Mouse (Mus musculus) cerebellum, adult 9-11 months (tissue): ENCODE results near the gene Otub1.
A peak's percentile ranks its signal among the peaks of the same experiment; 100 is the strongest.

Source experiments
- DNase-seq: peaks from one replicate; pipeline ENCODE4 v3.0.0; 2022

The Otub1 gene

DNA sequence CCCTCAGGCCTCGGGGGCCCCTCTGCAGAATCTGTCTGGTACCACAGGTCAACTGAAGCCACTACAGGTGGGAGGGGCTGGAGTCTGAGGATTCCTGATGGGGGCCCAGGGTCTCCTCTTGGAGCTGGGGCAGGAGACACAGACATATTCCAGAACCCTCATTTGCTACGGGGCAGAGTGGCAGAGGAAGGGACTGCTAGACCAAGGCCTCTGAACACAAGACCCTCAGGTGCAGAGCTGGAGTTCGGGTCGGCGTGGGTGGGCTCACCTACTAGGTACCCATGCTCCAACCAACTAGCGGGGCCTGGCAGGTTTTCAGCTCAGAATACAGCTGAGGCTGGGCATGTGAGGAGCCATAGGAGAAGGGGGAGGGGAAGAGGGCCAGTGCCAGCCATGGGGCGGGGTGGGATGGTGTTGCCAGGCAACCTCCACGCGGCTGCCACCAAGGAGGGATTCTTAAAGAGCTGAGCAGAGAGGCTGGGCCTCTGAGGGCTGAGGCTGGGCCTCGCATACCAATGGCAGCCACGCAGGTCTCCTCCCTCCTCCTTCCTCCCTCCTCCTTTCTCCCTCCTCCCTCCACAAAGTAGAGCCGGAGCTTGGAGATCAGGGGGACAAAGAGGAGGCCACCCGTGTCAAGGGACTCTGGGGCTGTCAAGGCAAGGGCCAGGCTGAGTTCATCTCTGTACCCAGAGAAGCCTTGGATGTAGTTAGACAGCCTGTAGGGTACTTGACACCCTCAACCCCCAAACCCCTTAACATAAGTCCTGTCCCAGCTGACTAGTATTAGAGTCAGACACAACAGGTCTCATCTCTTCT is 33.9 kb downstream of the Otub1 start:
- no peak for DNase-seq

DNA sequence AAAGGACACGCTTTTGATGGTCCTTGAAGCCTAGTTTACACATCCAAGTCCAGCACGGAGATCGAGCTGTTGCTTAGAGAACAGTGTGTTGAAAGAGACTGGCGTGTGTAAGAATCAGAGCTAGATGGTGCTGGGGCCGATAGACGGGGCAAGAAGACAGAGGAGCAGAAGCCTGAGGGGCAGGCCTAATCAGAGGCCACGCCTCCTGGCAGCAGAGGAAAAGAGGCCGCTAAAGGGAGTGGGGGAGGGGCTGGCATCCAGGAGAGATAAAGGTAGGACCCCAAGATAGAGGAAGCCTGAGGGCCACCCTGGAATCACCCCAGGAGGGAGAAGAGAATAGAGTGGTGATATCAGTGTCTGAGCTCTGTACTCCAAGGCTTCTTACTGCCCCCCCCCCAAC is 34.7 kb downstream of the Otub1 start:
- no peak for DNase-seq

DNA sequence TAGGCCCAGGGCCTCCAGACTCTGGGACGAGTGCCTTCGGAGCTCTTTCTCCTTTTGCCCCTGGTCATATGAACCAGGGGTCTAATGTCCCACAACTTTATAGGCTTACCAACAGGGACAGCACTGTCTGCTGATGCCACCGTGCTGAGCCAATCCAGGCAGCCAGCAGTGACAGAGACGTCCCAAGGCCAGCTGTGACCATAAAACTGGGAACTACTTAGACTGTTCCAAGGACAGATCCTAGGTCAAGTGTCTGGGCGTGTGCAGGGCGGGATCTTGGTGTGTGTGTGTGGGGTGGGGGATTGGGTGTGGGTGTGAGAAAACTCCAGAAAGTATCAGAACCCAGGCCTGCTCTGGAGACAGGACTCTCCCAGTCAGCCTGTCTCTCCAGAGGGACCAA is 35.2 kb downstream of the Otub1 start:
- no peak for DNase-seq

DNA sequence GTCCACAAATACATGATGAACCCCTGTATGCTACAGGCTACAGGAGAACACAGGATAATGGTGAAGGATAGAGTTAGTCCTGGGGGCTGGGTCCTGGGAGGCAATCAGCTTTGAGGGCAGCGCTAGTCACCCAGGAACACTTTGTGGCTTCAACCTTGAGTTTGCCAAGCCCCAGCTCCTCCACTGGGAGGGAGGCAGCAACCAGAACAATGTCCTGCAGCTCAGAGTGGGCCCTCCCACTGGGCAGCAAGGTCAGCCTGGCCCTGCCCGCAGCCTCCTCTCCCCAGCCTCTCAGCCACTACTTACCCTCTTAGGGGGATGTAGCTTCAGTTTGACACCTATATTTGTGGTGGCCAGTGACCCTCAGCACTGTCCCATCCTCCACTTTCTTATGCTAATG is 37.7 kb downstream of the Otub1 start:
- DNase-seq = no peak

DNA sequence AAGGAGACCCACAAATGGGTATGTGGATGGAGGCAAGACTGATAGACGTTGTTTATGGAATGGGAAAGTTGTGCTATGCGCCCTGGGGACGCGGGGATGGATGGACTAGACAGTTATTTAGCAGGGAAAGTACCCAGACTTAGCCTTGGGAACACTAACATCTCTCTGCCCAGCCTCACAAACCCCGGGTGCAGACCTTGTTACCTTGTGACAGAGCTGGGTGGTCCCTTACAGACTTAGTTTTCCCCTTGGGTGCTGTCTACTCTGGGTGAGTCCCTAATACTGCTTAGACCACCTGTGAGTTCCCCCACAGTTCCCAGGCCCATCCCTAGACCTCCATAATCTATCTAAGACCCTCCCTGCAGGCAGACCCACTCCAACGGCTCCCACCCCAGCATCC is 39.3 kb downstream of the Otub1 start:
- DNase-seq = no peak

DNA sequence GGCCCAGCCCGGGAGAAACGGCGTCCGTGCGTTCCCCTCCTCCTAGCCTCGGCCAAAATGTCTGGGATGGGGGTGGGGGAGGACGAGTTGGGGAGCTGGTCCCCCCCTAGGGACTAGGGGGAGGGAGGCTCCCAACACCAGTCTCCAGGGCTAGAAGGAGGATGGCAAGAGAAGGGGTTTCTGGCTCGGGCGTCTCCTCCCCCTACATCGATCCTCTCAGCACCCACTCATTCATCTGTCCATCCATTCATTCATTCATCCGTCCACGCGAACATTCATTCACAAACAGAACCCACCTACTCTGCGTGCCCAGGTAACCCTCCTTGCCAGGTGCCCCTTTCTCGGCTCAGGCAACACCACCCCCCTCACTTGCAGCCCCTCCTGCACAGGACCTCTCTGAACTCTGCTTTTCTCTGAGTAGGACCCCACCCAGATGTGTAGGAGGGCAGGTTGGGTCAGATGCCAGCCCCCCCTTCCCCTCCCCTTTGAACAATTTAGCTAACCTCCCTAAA is 39.9 kb downstream of the Otub1 start:
- DNase-seq = peak; percentile 74

DNA sequence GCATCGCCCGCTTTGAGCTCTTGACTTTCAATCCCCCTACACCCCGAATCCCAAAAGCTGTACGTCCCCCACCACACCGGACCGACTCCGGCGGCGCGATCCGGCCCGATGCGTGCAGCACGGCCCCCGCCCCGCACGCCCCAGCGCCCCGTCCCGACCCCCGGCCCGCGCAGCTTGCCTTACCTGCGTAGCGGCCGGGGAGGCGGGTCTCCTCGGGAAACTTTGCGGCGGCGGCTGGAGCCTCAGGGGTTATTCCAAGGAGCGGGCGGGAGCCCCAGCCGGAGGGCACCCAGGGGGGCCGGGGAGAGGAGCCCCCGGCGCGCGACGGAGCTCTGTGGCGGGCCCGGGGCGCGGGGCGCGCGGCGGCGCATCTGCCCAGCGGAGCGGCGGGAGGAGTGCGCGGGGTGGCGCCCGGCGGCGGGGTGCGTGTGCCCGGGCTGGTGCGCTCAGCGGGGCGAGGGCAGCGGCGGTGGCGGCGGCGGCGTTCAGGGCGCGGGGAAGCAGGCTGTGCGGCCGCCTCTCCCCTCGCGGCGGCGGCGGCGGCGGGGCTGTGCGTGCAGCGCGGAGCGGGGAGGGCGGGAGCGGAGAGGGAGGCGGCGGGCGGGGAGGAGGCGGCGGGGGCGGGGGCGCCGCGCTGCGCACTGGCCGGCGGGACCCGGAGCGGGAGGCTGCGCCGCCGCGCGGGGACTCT is 40.5 kb downstream of the Otub1 start:
- DNase-seq = no peak

DNA sequence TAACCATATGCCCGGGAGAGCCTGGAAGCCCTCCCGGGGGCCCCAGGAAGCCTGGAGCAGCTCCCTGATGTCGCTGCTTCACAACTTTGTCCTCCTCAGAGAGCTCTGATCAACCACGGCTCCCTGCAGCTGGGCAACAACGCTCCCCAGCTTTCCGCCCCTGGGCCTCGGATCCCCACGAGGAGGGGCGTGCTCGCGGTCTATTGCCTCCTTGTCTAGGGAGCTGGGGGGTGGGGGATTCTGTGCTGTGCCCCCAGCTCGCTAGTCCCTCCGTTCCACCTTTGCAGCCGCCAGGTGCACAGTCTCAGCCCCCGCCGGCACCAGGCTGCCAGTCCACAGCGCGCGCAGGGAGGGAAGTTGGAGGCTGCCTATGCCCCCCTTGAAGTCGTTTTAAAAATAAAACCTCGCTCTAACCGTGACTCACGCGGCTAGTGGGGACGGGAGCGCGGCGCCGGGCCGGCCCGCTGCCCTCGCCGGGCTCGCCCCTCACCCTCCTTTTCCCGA is 41.2 kb downstream of the Otub1 start:
- DNase-seq = peak; percentile 60

DNA sequence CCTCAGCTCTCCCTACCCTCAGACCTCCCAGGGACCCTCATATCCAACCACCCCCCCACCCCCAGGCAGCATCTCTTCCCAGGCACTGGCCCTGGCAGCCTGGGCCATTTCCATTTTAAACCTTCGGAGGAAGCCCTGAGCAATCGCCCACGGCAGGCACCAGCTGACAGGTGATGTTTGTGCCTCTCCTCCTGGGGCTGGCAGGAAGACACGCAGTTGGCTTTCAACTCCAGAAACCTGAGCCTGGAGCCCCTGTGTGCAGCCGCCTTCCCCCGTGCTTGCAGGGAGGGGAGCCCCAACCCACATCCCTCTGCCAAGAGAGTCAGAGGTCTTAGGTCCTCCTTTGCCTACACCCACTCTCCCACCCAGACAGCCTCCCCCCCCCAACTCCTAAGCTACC is 41.9 kb downstream of the Otub1 start:
- peak; percentile 76 for DNase-seq

DNA sequence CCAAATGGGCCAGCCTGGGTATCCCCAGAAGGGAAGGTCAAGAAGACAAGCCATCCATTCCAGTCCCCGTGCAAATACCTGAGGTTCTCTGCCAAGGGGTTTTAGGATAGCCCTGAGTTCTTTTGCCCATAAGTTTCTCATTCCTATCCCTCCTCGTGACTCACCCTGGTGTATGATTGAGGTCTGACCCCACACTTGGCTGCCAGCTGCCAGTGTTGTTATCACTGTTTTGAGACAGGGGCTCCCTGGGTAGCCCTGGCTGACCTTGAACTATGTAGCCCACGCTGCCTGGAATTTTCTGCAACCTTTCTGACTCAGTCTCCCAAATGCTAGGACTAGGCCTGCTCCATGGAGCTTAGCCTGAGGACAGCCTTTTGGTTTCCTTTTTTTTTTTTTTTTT is 45.1 kb downstream of the Otub1 start:
- no peak for DNase-seq

DNA sequence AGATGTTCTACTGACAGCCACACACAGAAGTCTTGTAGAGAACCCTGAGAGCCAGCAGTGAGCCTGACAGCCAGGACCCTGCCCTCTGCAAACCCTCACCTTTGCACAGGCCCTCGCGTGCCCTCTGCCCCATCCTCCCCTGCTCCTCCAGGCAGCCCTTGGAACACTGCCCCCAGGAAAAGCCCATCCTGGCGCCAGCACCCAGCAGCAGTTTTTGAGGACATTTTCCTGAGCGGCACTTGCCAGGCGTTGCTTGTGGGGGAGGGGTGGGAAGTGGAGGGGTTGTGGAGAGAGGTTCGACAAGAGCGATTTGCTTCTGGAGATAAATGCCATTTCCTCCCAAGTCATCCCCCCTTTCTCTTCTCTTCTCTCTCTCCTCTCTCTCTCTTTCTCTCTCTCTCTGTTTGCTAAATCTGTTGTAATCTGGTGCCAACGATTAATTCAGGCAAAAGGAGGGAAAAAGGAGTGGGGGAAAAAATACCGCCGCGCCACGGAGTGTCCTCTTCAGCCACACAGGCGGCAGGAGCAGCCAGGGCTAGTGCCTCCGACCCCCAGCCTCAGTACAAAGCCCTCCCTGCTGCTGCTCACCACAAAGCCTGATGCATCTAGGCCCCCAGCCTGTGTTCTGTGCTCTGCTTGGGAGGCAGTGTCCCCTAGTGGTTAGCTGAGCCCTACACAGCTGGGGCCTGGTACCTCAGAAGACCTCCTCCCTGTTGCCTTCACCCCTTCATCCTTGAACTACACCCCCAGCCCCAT is 45.8 kb downstream of the Otub1 start:
- peak; percentile 61 for DNase-seq

DNA sequence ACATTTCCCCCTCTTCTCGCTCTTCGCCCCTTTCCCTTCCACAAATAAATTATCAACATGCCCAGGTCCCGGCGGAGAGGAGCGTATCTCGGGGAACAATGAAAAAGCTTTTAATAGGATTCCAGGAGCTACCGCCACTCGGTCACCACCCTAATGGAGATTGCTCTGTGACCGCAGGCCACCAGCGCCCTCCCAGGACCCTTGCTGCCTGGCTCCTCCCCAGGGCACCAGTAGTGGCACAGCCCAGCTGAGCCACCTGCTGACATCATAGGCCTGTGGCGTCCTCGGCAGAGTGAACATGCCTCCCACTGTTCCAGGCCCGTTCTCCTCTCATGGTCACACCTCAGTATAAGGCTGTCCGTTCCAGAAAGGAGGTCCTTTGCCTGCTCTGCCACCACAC is 48.4 kb downstream of the Otub1 start:
- DNase-seq = no peak

DNA sequence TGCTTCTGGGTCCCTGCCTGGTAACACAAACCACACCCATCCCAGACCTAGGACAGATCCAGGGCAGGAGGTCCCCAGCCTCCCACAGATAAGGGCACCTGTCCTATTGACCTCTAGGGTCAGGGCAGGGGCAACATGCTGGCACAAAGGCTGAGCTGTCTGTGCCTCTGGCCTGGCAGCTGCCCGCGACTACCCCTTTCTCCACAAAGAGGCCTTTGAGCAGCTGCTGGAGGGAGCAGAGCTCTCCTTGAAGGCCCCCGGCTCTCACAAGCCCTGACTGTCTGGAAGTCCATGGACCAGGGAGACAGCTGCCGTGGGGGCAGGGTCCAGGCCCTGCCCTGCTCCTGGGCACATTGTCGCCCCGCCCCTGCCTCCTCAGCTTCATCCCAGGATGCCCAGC is 50.9 kb downstream of the Otub1 start:
- DNase-seq = no peak

DNA sequence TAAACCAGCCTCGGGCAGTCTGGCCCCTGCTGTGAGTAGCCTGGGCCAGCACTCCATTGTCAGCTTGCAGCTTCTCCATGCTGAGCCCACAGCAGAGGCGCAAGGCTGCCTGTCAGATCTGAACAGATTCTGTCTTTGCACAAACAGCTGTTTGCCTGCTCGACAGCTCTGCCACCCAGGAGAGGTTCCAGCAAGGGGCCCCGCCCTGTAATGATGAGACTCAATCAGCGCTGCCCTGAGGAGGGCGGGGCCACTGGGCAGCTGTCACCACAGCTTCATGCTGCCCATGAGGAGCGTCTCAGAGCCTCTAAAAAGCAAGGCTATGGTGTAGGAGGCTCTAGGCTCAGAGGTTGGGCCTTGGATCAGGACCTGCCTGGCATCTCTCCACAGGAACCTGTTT is 52.9 kb downstream of the Otub1 start:
- no peak for DNase-seq

DNA sequence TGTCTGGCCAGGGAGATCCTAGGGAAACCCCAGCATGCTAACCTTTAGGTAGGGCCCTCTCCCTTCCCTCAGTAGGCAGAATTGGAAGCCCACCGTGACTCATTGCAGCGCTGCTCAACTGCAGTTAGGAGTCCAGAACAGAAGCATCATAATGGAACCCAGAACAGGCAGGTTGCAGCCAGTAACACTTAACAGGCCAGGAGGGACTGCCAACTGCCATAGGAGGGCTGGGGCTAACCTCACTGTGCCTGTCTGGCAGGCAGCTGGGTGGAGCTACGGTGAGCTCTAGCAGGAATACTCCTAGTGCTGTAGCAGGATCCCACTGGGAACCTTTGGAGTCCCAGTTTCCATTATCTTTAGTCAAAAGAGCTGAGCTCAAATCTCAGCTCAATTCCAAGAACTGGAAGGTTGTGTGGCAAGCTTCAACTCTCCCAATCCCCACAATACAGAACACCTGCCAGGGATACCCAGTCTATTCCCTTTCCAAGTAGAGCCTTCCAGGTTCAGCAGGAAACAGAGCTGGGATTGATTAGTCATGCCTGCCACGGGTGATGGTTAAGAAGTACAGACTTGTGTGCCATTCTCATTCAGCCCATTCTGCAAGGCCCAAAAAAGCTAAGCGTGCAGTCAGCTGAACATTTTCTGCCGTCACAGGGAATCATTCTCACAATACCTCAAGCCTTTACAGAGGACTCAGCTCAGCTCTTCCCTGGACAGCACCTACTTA is 54.0 kb downstream of the Otub1 start:
- DNase-seq = no peak

DNA sequence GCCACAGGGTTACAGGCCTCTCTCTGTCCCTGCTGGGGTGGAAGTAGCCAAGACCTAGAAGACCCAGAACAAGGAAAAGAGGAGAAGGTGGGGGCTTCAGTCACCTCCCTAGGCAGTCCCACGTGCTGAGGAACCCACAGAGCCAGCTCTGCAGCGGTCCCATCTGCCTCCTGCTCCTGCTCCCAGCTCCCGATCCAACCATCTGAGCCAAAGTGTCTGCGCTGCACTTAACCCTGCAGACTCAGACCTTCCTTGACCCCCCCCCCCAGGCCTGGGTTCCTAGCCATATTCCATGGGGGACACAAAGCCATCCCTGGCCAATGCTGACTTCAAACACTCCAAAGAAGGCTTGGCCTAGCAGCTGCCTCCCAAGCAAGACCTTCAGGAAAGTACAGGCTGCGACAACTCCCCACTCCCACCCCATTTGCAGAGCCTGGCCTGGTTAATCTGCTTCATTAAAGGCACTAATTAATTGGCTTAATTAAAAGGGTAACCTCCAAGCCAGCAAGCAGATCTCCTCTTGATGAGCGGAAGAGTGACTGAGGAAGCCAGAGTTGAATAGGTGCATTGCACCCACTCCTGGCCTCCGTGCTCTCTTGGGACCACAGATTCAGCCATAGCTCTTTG is 54.7 kb downstream of the Otub1 start:
- DNase-seq = no peak

DNA sequence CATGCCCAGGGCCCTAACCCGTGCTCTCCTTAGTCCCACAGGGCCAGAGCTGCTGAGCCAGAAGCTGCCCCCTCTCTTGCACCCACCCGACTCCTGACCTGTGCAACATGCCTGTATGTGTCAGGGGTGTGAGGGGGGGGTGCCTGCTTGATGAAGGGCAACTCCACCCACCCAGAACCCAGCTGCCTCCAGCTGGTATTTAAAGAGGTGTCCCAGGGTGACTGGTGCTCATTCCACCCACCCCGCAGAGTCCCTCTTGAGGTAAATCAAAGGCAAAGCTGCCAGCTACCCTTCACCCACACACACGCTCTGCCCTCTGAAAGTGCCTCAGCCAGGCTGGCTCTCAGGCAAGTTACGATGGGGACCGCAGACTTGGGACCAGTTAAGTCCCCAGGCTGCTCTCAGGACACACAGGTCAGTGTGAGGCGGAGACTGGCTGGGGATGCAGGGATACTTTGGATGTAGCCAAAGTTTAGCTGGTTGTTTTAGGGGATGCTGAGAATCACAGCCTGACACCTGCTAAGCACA is 56.9 kb downstream of the Otub1 start:
- no peak for DNase-seq

DNA sequence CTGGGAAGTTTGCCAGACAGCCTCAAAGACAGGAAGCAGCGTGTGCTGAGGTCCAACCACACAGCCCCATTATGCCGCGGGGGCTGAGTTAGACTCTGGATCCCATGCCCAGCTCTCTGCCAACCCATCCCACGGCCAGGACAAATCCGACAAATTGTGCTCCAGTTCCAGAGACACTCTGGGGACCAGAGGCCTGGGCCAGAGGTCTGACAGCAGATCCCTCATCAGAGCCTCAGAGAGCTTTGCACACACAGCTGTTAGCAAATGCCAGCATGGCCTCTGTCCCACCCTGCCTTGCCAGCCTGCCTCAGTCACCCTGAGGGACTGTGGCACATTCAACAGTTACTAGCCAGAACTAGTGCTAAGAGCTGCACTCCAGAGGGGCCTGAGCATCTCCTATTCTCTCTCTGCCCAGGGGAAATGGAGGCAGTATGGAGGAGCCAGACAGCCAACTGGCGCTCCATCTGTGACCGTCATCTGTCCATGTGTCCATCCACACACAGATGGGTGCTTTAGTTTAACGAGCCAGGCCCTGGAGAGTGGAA is 57.5 kb downstream of the Otub1 start:
- DNase-seq = peak; percentile 63
